Mouse (Mus musculus) stomach, postnatal 0 days (tissue): Measurements from ENCODE around the gene Olfr429.
"Not testable (repeated sequence)": the region's sequence is repeated elsewhere in the genome, so short reads cannot be mapped to it uniquely, and the experiment has no call there.

Experiments
- CTCF ChIP-seq: IDR thresholded peaks from 2 replicates; pipeline ENCODE4 v1.5.1; 2016; ENCODE audit warnings: antibody characterized with exemption, low read depth, mild to moderate bottlenecking, moderate library complexity
- EP300 ChIP-seq: optimal IDR thresholded peaks from 2 replicates; pipeline ENCODE3; 2016; ENCODE audit warnings: antibody characterized with exemption

DNA sequence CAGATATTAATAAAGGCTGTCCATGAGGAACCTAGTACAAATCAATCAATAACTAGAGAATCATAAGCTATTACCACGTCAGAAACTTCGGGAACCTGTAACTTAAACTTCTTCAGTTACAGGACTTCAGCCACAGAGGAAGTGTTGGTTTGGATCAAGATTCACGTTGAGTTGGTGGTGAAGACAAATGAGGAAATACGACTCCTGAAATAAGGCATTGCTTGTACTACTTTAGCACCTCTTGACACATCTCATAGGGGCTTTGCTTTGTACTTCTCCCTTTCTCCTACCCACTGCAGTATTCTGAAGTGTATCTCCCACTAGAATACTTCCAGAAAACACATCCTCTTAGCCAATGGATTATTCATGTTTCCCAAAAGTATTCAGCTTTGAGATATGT, 34.8 kb upstream of the Olfr429 start:
- not testable (repeated sequence) for TF ChIP-seq CTCF, EP300
